Mouse (Mus musculus) mouse trophoblast stem cell (cell line): ENCODE results near the gene Cnih2.

Source experiments
- in situ Hi-C, 2 experiments: fragments of 300-500 bp; cut with MseI, MboI; formaldehyde crosslinking; loops; 2 replicates in 1 of 2; 3 replicates in 1 of 2; pipeline ENCODE4 v1.15.1; 2025

Cnih2 gene

GRCm38 (mm10) chr19:5048138-5049056, 49.9 kb downstream of the Cnih2 start:
- in situ Hi-C loops: no loop called here

- in situ Hi-C loops: no loop called here
These were observed 52.8 kb downstream of the Cnih2 start for GRCm38 (mm10) chr19:5045531-5045930.
